Mouse (Mus musculus): ENCODE measurements at regions not wholly inside any gene's neighbourhood (a gene's known extent, or its start where the extent isn't known, plus 50 kb on each side); places are given as distances from the start of the nearest gene placed in this dataset.

GRCm38 (mm10) chr3:21539138-21539537, 537.3 kb upstream of the Tbl1xr1 start:
- no peak for TF ChIP-seq CTCF (conservative IDR thresholded peaks at IDR 0.05; ENCODE audit: low read length)
- no peak for TF ChIP-seq NANOG (IDR thresholded peaks at IDR 0.05; ENCODE audit: borderline replicate concordance, low read length)
- no peak for TF ChIP-seq POU5F1 (IDR thresholded peaks at IDR 0.05; ENCODE audit: borderline replicate concordance, low read length)

All from E14TG2a.4 (cell line).